Mouse (Mus musculus) intestine, postnatal 0 days (tissue): ENCODE measurements around the gene Hacd2. TPM values are rescaled to one million over a fixed set of nuclear protein-coding genes. Genes with fewer than 3 reads are reported as not detected.

ENCODE experiments used
- ATAC-seq: fragments of 200-750 bp; cut with Nextera tagmentation; 2 replicates; pipeline ENCODE4 v1.8.0; 2017; ENCODE audit warnings: mild to moderate bottlenecking, moderate TSS enrichment, moderate library complexity
- H3K27ac ChIP-seq: fragments of 300-500 bp; sonication (generic); 2 replicates; pipeline ENCODE4 v1.5.1; 2014; ENCODE audit warnings: mild to moderate bottlenecking, low read depth, low read length, moderate library complexity
- H3K27me3 ChIP-seq: fragments of 300-500 bp; sonication (generic); replicated peaks from 2 replicates; pipeline ENCODE4 v1.6.1; 2014; ENCODE audit warnings: low read length, mixed read lengths; ENCODE audit not compliant: control insufficient read depth, insufficient read depth
- H3K36me3 ChIP-seq: fragments of 300-500 bp; sonication (generic); 2 replicates; pipeline ENCODE4 v1.6.1; 2014; ENCODE audit warnings: mild to moderate bottlenecking, moderate library complexity; ENCODE audit not compliant: control insufficient read depth, insufficient read depth
- H3K4me1 ChIP-seq: fragments of 300-500 bp; sonication (generic); replicated peaks from 2 replicates; pipeline ENCODE4 v1.6.1; 2014; ENCODE audit warnings: antibody characterized with exemption, low read length, mixed read lengths; ENCODE audit not compliant: control insufficient read depth, insufficient read depth
- H3K4me2 ChIP-seq: fragments of 300-500 bp; sonication (generic); replicated peaks from 2 replicates; pipeline ENCODE4 v1.6.1; 2014; ENCODE audit warnings: low read depth, mild to moderate bottlenecking, moderate library complexity
- H3K4me3 ChIP-seq: fragments of 300-500 bp; sonication (generic); 2 replicates; pipeline ENCODE4 v1.5.1; 2014; ENCODE audit warnings: low read depth, low read length
- H3K9ac ChIP-seq: fragments of 300-500 bp; sonication (generic); 2 replicates; pipeline ENCODE4 v1.6.1; 2014; ENCODE audit warnings: mild to moderate bottlenecking, low read depth, low read length
- H3K9me3 ChIP-seq: fragments of 300-500 bp; sonication (generic); 2 replicates; pipeline ENCODE4 v1.6.1; 2016; ENCODE audit warnings: mixed run types; ENCODE audit not compliant: control insufficient read depth
- CTCF ChIP-seq: sonication (generic); IDR thresholded peaks from 2 replicates; pipeline ENCODE4 v1.5.1; 2016; ENCODE audit warnings: low read depth, mild to moderate bottlenecking, control low read depth, antibody characterized with exemption, moderate library complexity
- WGBS: fragments of 180-500 bp; shearing (Covaris S2); extraction: QIAGEN DNeasy Blood & Tissue Kit; methylation state at CpG from one replicate; pipeline ENCODE4 v1.1.7; 2014; 5-methylcytosine and 5-hydroxymethylcytosine counted together
- polyA plus RNA-seq: library from polyadenylated mRNA; unstranded; fragments of >200 nt; fragmentation: Nextera tagmentation; extraction: Ambion mirVana; gene quantifications from 2 replicates; pipeline ENCODE4 v1.2.1, GENCODE M21; 2015

Gene Hacd2
- polyA plus RNA-seq, 1 experiment from 2014 or later, result 80.2 TPM

DNA sequence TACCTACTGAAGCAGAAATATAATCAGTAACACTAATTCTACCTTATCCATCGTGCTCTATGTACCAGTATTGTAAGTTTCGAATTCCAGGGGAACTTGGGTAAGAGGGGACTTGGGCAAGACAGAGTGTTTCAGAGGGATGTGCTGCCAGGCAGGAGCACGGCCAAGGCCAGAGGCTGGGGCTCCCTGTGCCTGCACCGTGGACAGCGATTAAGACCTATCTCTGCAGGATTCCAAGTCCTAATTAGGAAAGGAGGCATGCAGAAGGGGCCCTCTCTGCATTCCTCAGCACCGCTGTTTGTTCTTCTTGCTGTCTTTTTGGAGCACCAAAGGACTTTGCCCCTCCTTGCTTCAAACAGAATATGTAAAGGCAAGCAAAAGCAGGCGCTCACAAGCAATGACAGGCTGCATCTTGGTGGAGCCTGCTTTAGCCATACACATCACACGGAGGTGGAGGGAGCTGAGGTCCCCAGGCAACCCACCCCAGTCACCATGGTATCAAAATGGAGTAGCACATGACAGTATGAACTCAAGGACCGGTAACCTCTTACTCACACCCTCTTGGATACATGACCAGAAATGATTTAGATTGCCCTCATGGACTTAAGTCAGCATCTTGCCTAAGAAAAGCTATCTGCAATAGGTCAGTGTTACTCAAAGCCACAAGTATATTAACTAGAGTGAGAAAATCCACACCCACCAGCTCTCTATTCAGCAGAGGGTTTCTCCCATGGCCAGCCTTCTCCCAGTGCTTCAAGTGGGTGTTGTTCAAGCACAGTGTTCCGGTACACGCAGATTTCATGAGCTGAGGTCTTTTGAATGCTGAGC is 37.8 kb upstream of the Hacd2 start:
- no peak overlapping the region for H3K4me2 ChIP-seq
- H3K36me3 ChIP-seq, result peaks cover 77% of the 10 kb centered on the region
- no peak for TF ChIP-seq CTCF
- no peaks in the 10 kb centered on the region for H3K27me3 ChIP-seq
- no peak overlapping the region for H3K9ac ChIP-seq
- peak; percentile 6; the same call in 1 of the 2 replicates for ATAC-seq
- H3K27ac ChIP-seq, result peak overlapping the region; percentile 50
- H3K4me1 ChIP-seq, result peaks cover 6% of the 10 kb centered on the region; the same call in 1 of the 2 replicates
- H3K9me3 ChIP-seq, result no peaks in the 10 kb centered on the region
- H3K4me3 ChIP-seq, result no peak overlapping the region
- WGBS, result 39% methylated on average over 11 of the region's 11 CpGs

DNA sequence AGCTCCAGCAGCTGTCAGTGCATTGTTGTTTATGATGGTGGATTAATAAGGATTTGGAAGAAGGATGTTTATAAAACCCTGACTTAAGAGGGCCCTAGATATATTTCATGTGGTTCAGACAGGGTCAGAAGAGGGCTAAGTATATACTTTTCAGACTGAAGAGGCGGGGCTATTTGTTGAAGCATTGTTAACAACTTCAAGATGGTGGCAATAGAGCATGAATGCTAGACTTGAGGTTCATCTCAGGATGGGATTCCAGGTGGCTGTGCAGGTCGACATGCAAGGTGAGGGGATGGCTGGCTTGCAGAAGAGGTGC is 37.2 kb upstream of the Hacd2 start:
- ATAC-seq, result no peak
- H3K27ac ChIP-seq, result peak overlapping the region; percentile 50; the same call in 1 of the 2 replicates
- TF ChIP-seq CTCF, result no peak

DNA sequence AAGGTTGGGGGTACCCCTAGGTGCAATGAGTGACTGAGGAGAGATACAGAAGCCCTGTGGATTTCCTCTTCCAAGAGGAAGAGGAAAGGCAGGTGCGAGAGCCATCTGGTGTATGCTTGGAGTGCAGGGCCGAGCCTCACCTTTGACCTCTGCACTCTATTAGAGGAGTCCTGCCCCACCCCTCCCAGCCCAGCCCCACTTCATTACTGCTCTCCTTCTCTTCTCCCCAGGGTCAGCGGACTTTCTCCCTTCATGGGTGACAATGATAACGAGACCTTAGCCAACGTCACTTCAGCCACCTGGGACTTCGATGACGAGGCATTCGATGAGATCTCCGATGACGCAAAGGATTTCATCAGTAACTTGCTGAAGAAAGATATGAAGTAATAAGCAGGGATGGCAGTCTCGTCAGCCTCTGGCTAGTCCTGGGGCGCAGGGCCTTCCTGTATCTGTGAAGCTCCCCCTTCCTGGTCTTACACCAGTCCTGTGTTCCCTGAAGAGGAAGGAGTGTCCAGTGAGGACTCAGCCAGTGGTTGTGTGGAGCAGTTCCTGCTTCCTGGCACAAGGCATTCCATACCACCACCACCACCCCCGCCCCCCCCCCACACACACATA is 35.9 kb upstream of the Hacd2 start:
- peaks cover 66% of the 10 kb centered on the region for H3K36me3 ChIP-seq
- peak; percentile 20; the same call in 1 of the 2 replicates for TF ChIP-seq CTCF
- H3K27me3 ChIP-seq, result no peaks in the 10 kb centered on the region
- H3K4me3 ChIP-seq, result no peak overlapping the region
- ATAC-seq, result peak; percentile 74
- peaks cover 6% of the 10 kb centered on the region; the same call in 1 of the 2 replicates for H3K4me1 ChIP-seq
- H3K9me3 ChIP-seq, result no peaks in the 10 kb centered on the region
- peak overlapping the region; percentile 35; the same call in 1 of the 2 replicates for H3K27ac ChIP-seq
- H3K9ac ChIP-seq, result no peak overlapping the region
- 60% methylated on average over 13 of the region's 13 CpGs for WGBS
- H3K4me2 ChIP-seq, result no peak overlapping the region

More for the DNA sequence above, 37.2 kb upstream of the Hacd2 start:
- Histone ChIP-seq H3K4me1 (peaks cover 6% of the 10 kb centered on the region; the same call in 1 of the 2 replicates), H3K9ac (no peak overlapping the region), H3K36me3 (peaks cover 72% of the 10 kb centered on the region), H3K9me3 (no peaks in the 10 kb centered on the region), H3K4me3 (no peak overlapping the region), H3K4me2 (no peak overlapping the region), H3K27me3 (no peaks in the 10 kb centered on the region)
- WGBS, result 68% methylated on average over 2 of the region's 2 CpGs

DNA sequence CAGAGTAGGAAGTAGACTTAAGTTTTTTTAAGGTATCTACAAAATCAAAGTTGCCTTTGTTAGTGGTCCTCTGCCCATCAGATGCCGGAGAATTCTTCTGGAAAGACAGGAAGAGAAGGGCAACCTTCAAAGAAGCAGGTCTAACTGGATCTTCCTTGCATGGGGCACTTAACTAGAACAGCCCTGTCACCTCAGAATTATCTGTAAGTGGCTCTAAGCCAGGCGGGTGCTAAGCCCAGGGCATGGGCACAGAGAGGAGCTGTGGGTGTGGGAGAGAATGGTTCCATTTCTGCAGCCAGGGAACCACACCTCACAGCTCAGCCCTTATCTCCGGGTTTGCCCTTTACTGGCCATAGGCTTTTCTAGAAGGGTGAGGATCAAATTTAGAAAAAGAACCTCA is 30.9 kb upstream of the Hacd2 start:
- Histone ChIP-seq H3K4me1 (no peaks in the 10 kb centered on the region; the same call in 1 of the 2 replicates), H3K9me3 (no peaks in the 10 kb centered on the region), H3K9ac (no peak overlapping the region), H3K4me2 (no peak overlapping the region), H3K27ac (no peak overlapping the region), H3K36me3 (peaks cover 39% of the 10 kb centered on the region), H3K27me3 (no peaks in the 10 kb centered on the region), H3K4me3 (no peak overlapping the region)
- 76% methylated on average over 3 of the region's 3 CpGs for WGBS
- ATAC-seq, result no peak
- TF ChIP-seq CTCF, result no peak

DNA sequence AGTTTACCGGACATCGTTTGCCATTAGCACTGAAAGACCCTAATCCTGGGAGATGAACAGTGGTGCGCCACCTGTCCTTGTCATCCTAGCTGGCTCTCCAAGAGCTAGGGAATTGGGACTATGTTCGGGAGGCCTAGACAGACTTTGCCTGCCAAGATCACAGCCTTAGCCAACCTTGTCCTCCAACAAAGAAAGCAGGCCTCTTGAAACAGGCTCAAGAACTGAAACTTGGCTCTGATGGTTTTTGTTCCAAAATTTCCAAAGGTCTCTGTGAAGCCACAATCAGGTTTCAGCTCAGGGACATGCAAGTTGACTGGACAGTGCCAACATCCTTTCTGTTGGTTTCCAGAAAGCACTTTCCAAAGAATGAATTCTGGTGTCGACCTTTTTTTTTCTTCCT is 29.4 kb upstream of the Hacd2 start:
- no peaks in the 10 kb centered on the region for H3K9me3 ChIP-seq
- H3K27ac ChIP-seq, result no peak overlapping the region
- H3K4me3 ChIP-seq, result no peak overlapping the region
- H3K4me1 ChIP-seq, result no peaks in the 10 kb centered on the region; the same call in 1 of the 2 replicates
- H3K9ac ChIP-seq, result no peak overlapping the region
- H3K27me3 ChIP-seq, result no peaks in the 10 kb centered on the region
- H3K36me3 ChIP-seq, result peaks cover 38% of the 10 kb centered on the region
- 89% methylated on average over 5 of the region's 5 CpGs for WGBS
- TF ChIP-seq CTCF, result no peak
- no peak overlapping the region for H3K4me2 ChIP-seq
- ATAC-seq, result no peak

DNA sequence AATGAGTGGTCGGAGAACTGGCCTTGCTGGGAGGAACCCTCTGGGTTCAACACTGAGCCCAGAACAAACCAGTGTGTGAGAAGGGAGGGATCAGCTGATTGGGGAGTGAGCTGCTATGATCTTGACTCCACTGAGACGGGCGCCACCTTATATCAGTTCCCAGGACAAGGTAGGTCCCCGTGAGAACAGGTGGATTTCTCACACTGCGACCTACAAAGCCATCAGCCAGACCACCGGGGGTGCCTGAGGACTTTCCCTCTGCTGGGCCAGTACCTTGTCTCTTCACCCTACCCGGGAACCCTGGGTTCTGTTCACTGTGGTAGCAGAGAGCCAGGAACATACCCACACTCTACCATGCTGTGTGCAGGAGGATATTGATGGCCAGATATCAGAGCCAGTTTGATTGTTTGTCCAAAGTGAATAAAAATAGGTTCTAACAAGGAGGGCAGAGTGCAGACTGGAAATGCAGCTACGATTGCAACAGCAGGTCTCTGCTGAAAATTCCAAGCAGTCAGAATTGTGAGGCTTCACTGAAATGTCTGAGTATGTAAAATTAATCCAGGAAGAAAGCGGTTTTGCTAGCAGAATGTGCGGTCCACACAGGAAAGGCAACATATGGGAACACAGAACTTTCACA is 28.4 kb upstream of the Hacd2 start:
- Histone ChIP-seq H3K36me3 (peaks cover 28% of the 10 kb centered on the region), H3K27ac (peak overlapping the region; percentile 28; the same call in 1 of the 2 replicates), H3K9ac (no peak overlapping the region), H3K27me3 (no peaks in the 10 kb centered on the region), H3K4me1 (no peaks in the 10 kb centered on the region; the same call in 1 of the 2 replicates), H3K4me2 (no peak overlapping the region), H3K4me3 (no peak overlapping the region), H3K9me3 (no peaks in the 10 kb centered on the region)
- 74% methylated on average over 10 of the region's 10 CpGs for WGBS
- no peak for TF ChIP-seq CTCF
- no peak for ATAC-seq
